Mouse (Mus musculus) embryonic facial prominence, embryonic 13.5 days (tissue): ENCODE measurements around the gene Eda. TPM values are rescaled to one million over a fixed set of nuclear protein-coding genes. Genes with fewer than 3 reads are reported as not detected.

Experiments
- ATAC-seq: fragments of 200-750 bp; cut with Nextera tagmentation; 2 replicates; pipeline ENCODE4 v1.8.0; 2017; ENCODE audit warnings: low read depth; ENCODE audit not compliant: insufficient number of reproducible peaks, insufficient read depth, low FRiP score, low TSS enrichment
- H3K27ac ChIP-seq: fragments of 300-500 bp; sonication (generic); 2 replicates; pipeline ENCODE4 v1.5.1; 2015; ENCODE audit warnings: moderate library complexity, mild to moderate bottlenecking, inconsistent platforms
- H3K27me3 ChIP-seq: fragments of 300-500 bp; sonication (generic); 2 replicates; pipeline ENCODE4 v1.6.1; 2015; ENCODE audit warnings: mild to moderate bottlenecking, inconsistent platforms
- H3K36me3 ChIP-seq: fragments of 300-500 bp; sonication (generic); 2 replicates; pipeline ENCODE4 v1.6.1; 2015; ENCODE audit warnings: mild to moderate bottlenecking, inconsistent platforms
- H3K4me1 ChIP-seq: fragments of 300-500 bp; sonication (generic); 2 replicates; pipeline ENCODE4 v1.6.1; 2015; ENCODE audit warnings: inconsistent platforms
- H3K4me2 ChIP-seq: fragments of 300-500 bp; sonication (generic); 2 replicates; pipeline ENCODE4 v1.6.1; 2015; ENCODE audit warnings: moderate library complexity, mild to moderate bottlenecking, inconsistent platforms
- H3K4me3 ChIP-seq: fragments of 300-500 bp; sonication (generic); 2 replicates; pipeline ENCODE4 v1.5.1; 2015; ENCODE audit warnings: mild to moderate bottlenecking, inconsistent platforms
- H3K9ac ChIP-seq: fragments of 300-500 bp; sonication (generic); 2 replicates; pipeline ENCODE4 v1.6.1; 2015; ENCODE audit warnings: mild to moderate bottlenecking, inconsistent platforms
- H3K9me3 ChIP-seq: fragments of 300-500 bp; sonication (generic); 2 replicates; pipeline ENCODE4 v1.6.1; 2016; ENCODE audit warnings: inconsistent platforms
- WGBS: fragments of 180-500 bp; shearing (Covaris S2); methylation state at CpG from one replicate; pipeline ENCODE4 v1.1.7; 2015; ENCODE audit warnings: mixed read lengths; 5-methylcytosine and 5-hydroxymethylcytosine counted together
- polyA plus RNA-seq: library from polyadenylated mRNA; unstranded; fragments of >200 nt; fragmentation: Nextera tagmentation; extraction: Ambion mirVana; gene quantifications from 2 replicates; pipeline ENCODE4 v1.2.1, GENCODE M21; 2015

Gene Eda
- polyA plus RNA-seq, 1 experiment from 2014 or later, result 3.3 TPM

GRCm38 (mm10) chrX:100313652-100314051 is 338.2 kb downstream of the Eda start:
- H3K27ac ChIP-seq, result no peak overlapping the region
- no peaks in the 10 kb centered on the region for H3K36me3 ChIP-seq
- H3K4me2 ChIP-seq, result no peak overlapping the region
- no peak for ATAC-seq
- H3K9ac ChIP-seq, result no peak overlapping the region
- H3K4me1 ChIP-seq, result no peaks in the 10 kb centered on the region
- no peaks in the 10 kb centered on the region; the same call in 1 of the 2 replicates for H3K27me3 ChIP-seq
- no peaks in the 10 kb centered on the region for H3K9me3 ChIP-seq
- H3K4me3 ChIP-seq, result no peak overlapping the region

GRCm38 (mm10) chrX:100314172-100314902 is 338.9 kb downstream of the Eda start:
- Histone ChIP-seq H3K9me3 (no peaks in the 10 kb centered on the region), H3K4me3 (no peak overlapping the region), H3K27ac (no peak overlapping the region), H3K27me3 (no peaks in the 10 kb centered on the region; the same call in 1 of the 2 replicates), H3K9ac (no peak overlapping the region), H3K4me2 (no peak overlapping the region), H3K36me3 (no peaks in the 10 kb centered on the region), H3K4me1 (no peaks in the 10 kb centered on the region)
- no peak for ATAC-seq

DNA sequence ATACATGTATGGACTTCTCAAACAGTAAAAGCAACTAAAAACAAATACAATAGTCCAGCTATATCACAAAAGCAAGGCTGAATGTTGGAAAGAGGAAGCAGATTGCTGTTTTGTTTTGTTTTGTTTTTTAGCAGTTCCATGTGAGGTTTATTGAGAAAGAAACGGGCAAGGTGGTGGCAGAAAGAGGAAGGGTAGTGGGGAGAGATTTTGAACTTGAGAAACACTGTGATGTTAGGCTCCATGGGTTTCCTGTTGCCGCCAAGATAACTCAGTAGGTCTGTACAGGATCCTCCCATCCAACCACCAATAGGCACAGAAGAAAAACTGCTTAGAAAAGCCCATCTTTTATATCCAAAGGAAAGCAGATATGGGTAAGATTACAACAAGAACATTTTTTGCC is 365.3 kb downstream of the Eda start:
- Histone ChIP-seq H3K4me1 (no peaks in the 10 kb centered on the region), H3K27me3 (peaks cover 25% of the 10 kb centered on the region), H3K36me3 (no peaks in the 10 kb centered on the region), H3K9me3 (no peaks in the 10 kb centered on the region), H3K27ac (no peak overlapping the region), H3K4me2 (no peak overlapping the region), H3K9ac (no peak overlapping the region), H3K4me3 (no peak overlapping the region)
- no peak for ATAC-seq
- 69% methylated on average over 2 of the region's 2 CpGs for WGBS

- H3K27me3 ChIP-seq, result peaks cover 15% of the 10 kb centered on the region
- no peak overlapping the region for H3K4me3 ChIP-seq
- WGBS, result 88% methylated on average over 2 of the region's 2 CpGs
- H3K36me3 ChIP-seq, result no peaks in the 10 kb centered on the region
- no peak for ATAC-seq
- H3K4me1 ChIP-seq, result no peaks in the 10 kb centered on the region
- H3K4me2 ChIP-seq, result no peak overlapping the region
- H3K9me3 ChIP-seq, result no peaks in the 10 kb centered on the region
- no peak overlapping the region for H3K9ac ChIP-seq
- no peak overlapping the region for H3K27ac ChIP-seq
These were observed 369.0 kb downstream of the Eda start for GRCm38 (mm10) chrX:100344433-100344832.

GRCm38 (mm10) chrX:100356974-100357373 is 381.6 kb downstream of the Eda start:
- no peaks in the 10 kb centered on the region for H3K36me3 ChIP-seq
- H3K27ac ChIP-seq, result no peak overlapping the region
- no peaks in the 10 kb centered on the region for H3K9me3 ChIP-seq
- peaks cover 21% of the 10 kb centered on the region for H3K27me3 ChIP-seq
- H3K9ac ChIP-seq, result no peak overlapping the region
- H3K4me2 ChIP-seq, result no peak overlapping the region
- H3K4me1 ChIP-seq, result no peaks in the 10 kb centered on the region
- H3K4me3 ChIP-seq, result no peak overlapping the region
- no peak for ATAC-seq
- WGBS, result 77% methylated on average over 2 of the region's 2 CpGs

DNA sequence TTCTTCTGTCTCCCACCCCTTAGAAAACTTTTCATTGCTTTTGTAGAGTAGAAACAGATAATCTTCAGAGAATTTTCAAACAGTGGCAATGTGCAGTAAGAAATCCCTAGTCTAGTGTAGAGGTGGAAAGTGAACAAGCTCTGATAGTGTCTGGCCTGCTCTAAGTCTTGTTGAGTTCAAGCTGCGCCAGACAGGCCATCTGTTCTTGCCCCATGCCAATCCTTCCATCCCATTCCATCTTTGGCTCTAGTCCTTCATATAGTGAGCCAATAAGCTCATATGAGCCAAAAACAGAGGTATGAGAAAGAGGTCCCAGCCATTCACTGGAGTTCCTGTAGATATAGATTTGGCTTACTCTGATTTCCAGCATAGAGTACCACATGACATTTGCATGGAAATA is 414.5 kb downstream of the Eda start:
- no peak for ATAC-seq
- Histone ChIP-seq H3K4me3 (no peak overlapping the region), H3K4me2 (no peak overlapping the region), H3K27ac (no peak overlapping the region), H3K36me3 (no peaks in the 10 kb centered on the region), H3K4me1 (no peaks in the 10 kb centered on the region), H3K27me3 (peaks cover 10% of the 10 kb centered on the region), H3K9me3 (no peaks in the 10 kb centered on the region), H3K9ac (no peak overlapping the region)
- 80% methylated on average over 1 of the region's 1 CpGs for WGBS

DNA sequence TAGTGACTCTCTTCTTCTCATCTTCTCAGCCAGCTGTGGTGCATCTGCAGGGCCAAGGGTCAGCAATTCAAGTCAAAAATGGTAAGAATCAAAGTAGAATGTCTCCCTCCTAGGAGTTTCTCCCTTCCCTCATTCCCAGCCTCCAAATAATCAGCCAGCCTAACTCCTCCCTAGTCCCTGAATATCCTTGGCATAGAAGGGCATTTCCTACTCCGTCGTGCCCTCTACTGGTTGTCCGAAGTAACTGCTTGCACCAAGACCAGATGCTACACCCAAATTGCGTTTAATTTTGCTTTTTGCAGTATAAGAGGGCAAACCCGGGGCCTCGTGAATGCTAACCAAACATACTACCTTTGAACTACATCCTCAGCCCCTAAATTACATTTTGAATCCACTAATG is 416.9 kb downstream of the Eda start:
- Histone ChIP-seq H3K36me3 (no peaks in the 10 kb centered on the region), H3K9ac (no peak overlapping the region), H3K9me3 (no peaks in the 10 kb centered on the region), H3K4me2 (no peak overlapping the region), H3K4me1 (no peaks in the 10 kb centered on the region), H3K27ac (no peak overlapping the region), H3K4me3 (no peak overlapping the region), H3K27me3 (peaks cover 21% of the 10 kb centered on the region)
- no peak for ATAC-seq
- 29% methylated on average over 6 of the region's 6 CpGs for WGBS

DNA sequence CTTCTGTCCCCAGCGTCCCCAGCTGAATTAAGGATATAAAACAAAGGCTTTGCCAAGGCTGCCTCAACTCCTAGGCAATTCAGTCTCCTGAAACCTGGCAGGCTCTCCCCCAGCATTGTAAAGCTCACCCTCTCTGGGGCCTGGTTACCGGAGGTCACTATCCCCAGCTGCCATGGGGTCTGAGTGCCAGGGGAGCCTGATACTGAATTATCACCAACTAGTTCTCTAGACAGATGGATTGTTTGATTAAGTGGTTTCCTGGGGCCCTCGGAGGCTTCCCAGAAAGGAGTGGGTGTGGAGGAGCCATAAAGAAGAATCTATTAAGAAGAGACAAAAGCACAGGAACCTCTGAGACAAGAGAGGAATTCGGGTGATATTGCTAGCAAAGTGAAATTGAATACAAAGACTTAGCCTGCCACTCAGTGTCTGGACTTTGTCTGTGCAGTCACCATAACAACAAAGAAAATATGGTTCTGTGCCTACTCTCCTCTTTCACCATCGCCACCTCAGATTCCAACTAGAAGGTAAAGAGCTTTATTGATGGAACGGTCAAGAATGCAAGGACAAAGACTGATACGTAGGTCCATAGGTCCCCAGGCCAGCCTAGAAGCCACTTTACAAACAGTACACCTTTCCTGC is 418.9 kb downstream of the Eda start:
- Histone ChIP-seq H3K4me2 (no peak overlapping the region), H3K36me3 (no peaks in the 10 kb centered on the region), H3K9me3 (no peaks in the 10 kb centered on the region), H3K27ac (no peak overlapping the region), H3K27me3 (peaks cover 34% of the 10 kb centered on the region), H3K9ac (no peak overlapping the region), H3K4me1 (no peaks in the 10 kb centered on the region), H3K4me3 (no peak overlapping the region)
- WGBS, result 78% methylated on average over 7 of the region's 7 CpGs
- no peak for ATAC-seq

GRCm38 (mm10) chrX:100395026-100395425 is 419.6 kb downstream of the Eda start:
- 83% methylated on average over 8 of the region's 8 CpGs for WGBS
- ATAC-seq, result no peak
- Histone ChIP-seq H3K4me2 (no peak overlapping the region), H3K27ac (no peak overlapping the region), H3K36me3 (no peaks in the 10 kb centered on the region), H3K9me3 (no peaks in the 10 kb centered on the region), H3K4me3 (no peak overlapping the region), H3K27me3 (peaks cover 41% of the 10 kb centered on the region), H3K4me1 (no peaks in the 10 kb centered on the region), H3K9ac (no peak overlapping the region)

DNA sequence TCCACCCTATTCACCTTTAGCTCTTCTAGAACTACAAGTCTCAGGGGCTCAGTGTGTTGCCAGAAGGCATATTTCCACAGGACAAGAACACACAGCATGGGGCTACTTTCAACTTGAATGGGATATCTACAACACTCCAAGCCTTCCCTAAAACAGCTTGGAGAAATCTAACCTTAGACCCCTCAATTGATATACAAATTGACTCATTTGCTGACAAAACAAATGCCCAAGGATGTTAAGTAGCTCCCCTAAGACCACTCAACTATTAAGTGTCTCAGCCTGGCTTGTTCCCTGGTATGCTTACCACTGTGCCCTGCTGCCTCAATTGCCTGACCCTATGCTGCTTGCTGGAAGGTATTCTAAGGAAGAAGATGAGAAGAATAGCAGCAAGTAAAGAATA is 425.5 kb downstream of the Eda start:
- Histone ChIP-seq H3K4me1 (no peaks in the 10 kb centered on the region), H3K4me3 (no peak overlapping the region), H3K9ac (no peak overlapping the region), H3K4me2 (no peak overlapping the region), H3K9me3 (no peaks in the 10 kb centered on the region), H3K27ac (no peak overlapping the region), H3K36me3 (no peaks in the 10 kb centered on the region), H3K27me3 (peaks cover 51% of the 10 kb centered on the region)
- ATAC-seq, result no peak

GRCm38 (mm10) chrX:100401657-100402056 is 426.3 kb downstream of the Eda start:
- H3K4me2 ChIP-seq, result no peak overlapping the region
- whole genome bisulfite sequencing, result 76% methylated on average over 5 of the region's 5 CpGs
- H3K9ac ChIP-seq, result no peak overlapping the region
- no peaks in the 10 kb centered on the region for H3K4me1 ChIP-seq
- H3K36me3 ChIP-seq, result no peaks in the 10 kb centered on the region
- H3K9me3 ChIP-seq, result no peaks in the 10 kb centered on the region
- no peak overlapping the region for H3K27ac ChIP-seq
- no peak for ATAC-seq
- H3K4me3 ChIP-seq, result no peak overlapping the region
- H3K27me3 ChIP-seq, result peaks cover 45% of the 10 kb centered on the region

GRCm38 (mm10) chrX:100409245-100409644 is 433.8 kb downstream of the Eda start:
- Histone ChIP-seq H3K27ac (no peak overlapping the region), H3K9me3 (no peaks in the 10 kb centered on the region), H3K4me1 (no peaks in the 10 kb centered on the region), H3K4me3 (no peak overlapping the region), H3K36me3 (no peaks in the 10 kb centered on the region), H3K4me2 (no peak overlapping the region), H3K27me3 (peaks cover 7% of the 10 kb centered on the region; the same call in 1 of the 2 replicates), H3K9ac (no peak overlapping the region)
- WGBS, result 83% methylated on average over 1 of the region's 1 CpGs
- ATAC-seq, result no peak
